Mouse (Mus musculus) limb, embryonic 14.5 days (tissue): ENCODE measurements around the gene Olfr1413. TPM values are rescaled to one million over a fixed set of nuclear protein-coding genes. Genes with fewer than 3 reads are reported as not detected.

ENCODE experiments used
- ATAC-seq: fragments of 200-750 bp; cut with Nextera tagmentation; 2 replicates; pipeline ENCODE4 v1.8.0; 2017; ENCODE audit warnings: low read depth, moderate number of reproducible peaks, moderate TSS enrichment; ENCODE audit not compliant: low FRiP score
- DNase-seq: peaks from one replicate; pipeline ENCODE4 v3.0.0-alpha.2; 2015; ENCODE audit warnings: low spot score
- H3K27ac ChIP-seq: fragments of 300-500 bp; sonication (generic); replicated peaks from 2 replicates; pipeline ENCODE4 v1.5.1; 2014; ENCODE audit warnings: low read depth, mild to moderate bottlenecking, low read length, moderate library complexity, mixed read lengths
- H3K27me3 ChIP-seq: fragments of 300-500 bp; sonication (generic); 2 replicates; pipeline ENCODE4 v1.6.1; 2014; ENCODE audit warnings: low read length, mixed read lengths; ENCODE audit not compliant: control insufficient read depth, insufficient read depth
- H3K36me3 ChIP-seq: fragments of 300-500 bp; sonication (generic); 2 replicates; pipeline ENCODE4 v1.6.1; 2014; ENCODE audit warnings: mild to moderate bottlenecking, low read length, moderate library complexity, mixed read lengths; ENCODE audit not compliant: control insufficient read depth, insufficient read depth
- H3K4me1 ChIP-seq: fragments of 300-500 bp; sonication (generic); 2 replicates; pipeline ENCODE4 v1.6.1; 2014; ENCODE audit warnings: antibody characterized with exemption, low read length, mixed read lengths; ENCODE audit not compliant: control insufficient read depth, insufficient read depth
- H3K4me2 ChIP-seq: fragments of 300-500 bp; sonication (generic); replicated peaks from 2 replicates; pipeline ENCODE4 v1.6.1; 2014; ENCODE audit warnings: low read depth, mild to moderate bottlenecking, low read length, moderate library complexity; ENCODE audit not compliant: severe bottlenecking
- H3K4me3 ChIP-seq: fragments of 300-500 bp; sonication (generic); replicated peaks from 2 replicates; pipeline ENCODE4 v1.5.1; 2014; ENCODE audit warnings: low read length
- H3K9ac ChIP-seq: fragments of 300-500 bp; sonication (generic); 2 replicates; pipeline ENCODE4 v1.6.1; 2014; ENCODE audit warnings: mild to moderate bottlenecking, low read depth, low read length, moderate library complexity; ENCODE audit not compliant: severe bottlenecking
- H3K9me3 ChIP-seq: fragments of 300-500 bp; sonication (generic); 2 replicates; pipeline ENCODE4 v1.6.1; 2016; ENCODE audit warnings: low read length; ENCODE audit not compliant: control insufficient read depth
- POLR2A ChIP-seq: fragments of 200-500 bp; IDR thresholded peaks from 2 replicates; pipeline ENCODE4 v1.8.0; 2012; ENCODE audit warnings: inconsistent platforms, mild to moderate bottlenecking, moderate library complexity, borderline replicate concordance; ENCODE audit not compliant: insufficient read depth, insufficient read length; ENCODE audit errors: extremely low read depth
- WGBS: fragments of 180-500 bp; shearing (Covaris S2); extraction: QIAGEN DNeasy Blood & Tissue Kit; methylation state at CpG from one replicate; pipeline ENCODE4 v1.1.7; 2014; 5-methylcytosine and 5-hydroxymethylcytosine counted together
- polyA plus RNA-seq, 2 experiments: library from polyadenylated mRNA; depleted of rRNA in 1 of 2; stranded (reverse) in 1 of 2; unstranded in 1 of 2; fragments of >200 nt; fragmentation: Nextera tagmentation in 1 of 2; extraction: Ambion mirVana in 1 of 2; gene quantifications; 2 replicates each; pipeline versions ENCODE4 v1.2.1 to v1.2.3; 2012 to 2014

Olfr1413 gene
- polyA plus RNA-seq, 2 experiments = not detected

GRCm38 (mm10) chr1:92613175-92613574, 42.1 kb downstream of the Olfr1413 start:
- Histone ChIP-seq H3K27me3 (no peaks in the 10 kb centered on the region), H3K27ac (no peak overlapping the region), H3K9ac (no peak overlapping the region), H3K9me3 (no peaks in the 10 kb centered on the region), H3K4me1 (no peaks in the 10 kb centered on the region), H3K36me3 (no peaks in the 10 kb centered on the region), H3K4me3 (no peak overlapping the region), H3K4me2 (no peak overlapping the region)
- DNase-seq = no peak
- TF ChIP-seq POLR2A = no peak
- no peak for ATAC-seq
- WGBS = 43% methylated on average over 4 of the region's 4 CpGs

GRCm38 (mm10) chr1:92614516-92614915, 43.4 kb downstream of the Olfr1413 start:
- Histone ChIP-seq H3K4me3 (no peak overlapping the region), H3K9me3 (no peaks in the 10 kb centered on the region), H3K9ac (no peak overlapping the region), H3K4me1 (no peaks in the 10 kb centered on the region), H3K27me3 (no peaks in the 10 kb centered on the region), H3K4me2 (no peak overlapping the region), H3K36me3 (no peaks in the 10 kb centered on the region), H3K27ac (no peak overlapping the region)
- ATAC-seq (no peak), DNase-seq (peak; percentile 28)
- 16% methylated on average over 1 of the region's 1 CpGs for WGBS
- TF ChIP-seq POLR2A = no peak

GRCm38 (mm10) chr1:92616046-92616445, 44.9 kb downstream of the Olfr1413 start:
- H3K27ac ChIP-seq = no peak overlapping the region
- H3K9me3 ChIP-seq = no peaks in the 10 kb centered on the region
- TF ChIP-seq POLR2A = no peak
- no peak overlapping the region for H3K4me3 ChIP-seq
- no peak overlapping the region for H3K4me2 ChIP-seq
- no peaks in the 10 kb centered on the region for H3K36me3 ChIP-seq
- no peaks in the 10 kb centered on the region for H3K27me3 ChIP-seq
- ATAC-seq = no peak
- no peak for DNase-seq
- no peak overlapping the region for H3K9ac ChIP-seq
- 63% methylated on average over 1 of the region's 1 CpGs for WGBS
- no peaks in the 10 kb centered on the region for H3K4me1 ChIP-seq

GRCm38 (mm10) chr1:92617488-92617887, 46.4 kb downstream of the Olfr1413 start, which contains the start of gene Olfr12:
Gene Olfr12 (plus strand): TSS chr1:92617788.
- Histone ChIP-seq H3K27me3 (no peaks in the 10 kb centered on the region), H3K4me3 (no peak within 1 kb of the TSS), H3K27ac (no peak within 1 kb of the TSS), H3K9me3 (no peaks in the 10 kb centered on the region), H3K9ac (no peak within 1 kb of the TSS), H3K4me1 (no peaks in the 10 kb centered on the region), H3K36me3 (no peaks in the 10 kb centered on the region), H3K4me2 (no peak within 1 kb of the TSS)
- 59% methylated on average over 2 of the region's 2 CpGs for WGBS
- ATAC-seq = no peak
- DNase-seq = no peak
- no peak for TF ChIP-seq POLR2A

GRCm38 (mm10) chr1:92618360-92618759, 47.2 kb downstream of the Olfr1413 start:
- Histone ChIP-seq H3K9ac (no peak overlapping the region), H3K36me3 (no peaks in the 10 kb centered on the region), H3K4me3 (no peak overlapping the region), H3K4me1 (no peaks in the 10 kb centered on the region), H3K4me2 (no peak overlapping the region), H3K27ac (no peak overlapping the region), H3K9me3 (no peaks in the 10 kb centered on the region), H3K27me3 (no peaks in the 10 kb centered on the region)
- WGBS = 68% methylated on average over 4 of the region's 4 CpGs
- no peak for TF ChIP-seq POLR2A
- DNase-seq (no peak), ATAC-seq (no peak)

Other genes with a start within 250 kb of the Olfr1413 start
- gene Ndufa10, start 97.5 kb upstream of the Olfr1413 start, polyA plus RNA-seq (2012; rRNA removed) = 99.4 and 110 TPM in 2 replicates
- 270 and 271 TPM in 2 replicates for gene Ndufa10, start 97.5 kb upstream of the Olfr1413 start, polyA plus RNA-seq (2014; fragmentation: Nextera tagmentation; extraction: Ambion mirVana)
- not detected in 2 replicates for gene Olfr1416, start 86.2 kb upstream of the Olfr1413 start, polyA plus RNA-seq (2012; rRNA removed)
- gene Olfr1416, start 86.2 kb upstream of the Olfr1413 start, polyA plus RNA-seq (2014; fragmentation: Nextera tagmentation; extraction: Ambion mirVana) = not detected in 2 replicates
- not detected in 2 replicates for gene Olfr1415, start 75.2 kb upstream of the Olfr1413 start, polyA plus RNA-seq (2012; rRNA removed)
- not detected in 2 replicates for gene Olfr1415, start 75.2 kb upstream of the Olfr1413 start, polyA plus RNA-seq (2014; fragmentation: Nextera tagmentation; extraction: Ambion mirVana)
- gene Olfr1414, start 52.7 kb upstream of the Olfr1413 start, polyA plus RNA-seq (2012; rRNA removed) = not detected in 2 replicates
- not detected in 2 replicates for gene Olfr1414, start 52.7 kb upstream of the Olfr1413 start, polyA plus RNA-seq (2014; fragmentation: Nextera tagmentation; extraction: Ambion mirVana)
- not detected in 2 replicates for gene Olfr1412, start 14.5 kb downstream of the Olfr1413 start, polyA plus RNA-seq (2012; rRNA removed)
- not detected in 2 replicates for gene Olfr1412, start 14.5 kb downstream of the Olfr1413 start, polyA plus RNA-seq (2014; fragmentation: Nextera tagmentation; extraction: Ambion mirVana)
- gene Olfr1411, start 23.1 kb downstream of the Olfr1413 start, polyA plus RNA-seq (2012; rRNA removed) = not detected in 2 replicates
- gene Olfr1411, start 23.1 kb downstream of the Olfr1413 start, polyA plus RNA-seq (2014; fragmentation: Nextera tagmentation; extraction: Ambion mirVana) = not detected in 2 replicates
- gene Olfr1410, start 34.5 kb downstream of the Olfr1413 start, polyA plus RNA-seq (2012; rRNA removed) = not detected in 2 replicates
- gene Olfr1410, start 34.5 kb downstream of the Olfr1413 start, polyA plus RNA-seq (2014; fragmentation: Nextera tagmentation; extraction: Ambion mirVana) = not detected in 2 replicates
- not detected in 2 replicates for gene Olfr12, start 46.5 kb downstream of the Olfr1413 start, polyA plus RNA-seq (2012; rRNA removed)
- not detected in 2 replicates for gene Olfr12, start 46.5 kb downstream of the Olfr1413 start, polyA plus RNA-seq (2014; fragmentation: Nextera tagmentation; extraction: Ambion mirVana)
- gene Cops9, start 70.7 kb downstream of the Olfr1413 start, polyA plus RNA-seq (2012; rRNA removed) = 204 and 208 TPM in 2 replicates
- gene Cops9, start 70.7 kb downstream of the Olfr1413 start, polyA plus RNA-seq (2014; fragmentation: Nextera tagmentation; extraction: Ambion mirVana) = 403 and 441 TPM in 2 replicates
- gene Otos, start 77.5 kb downstream of the Olfr1413 start, polyA plus RNA-seq (2012; rRNA removed) = 0.19 TPM in 1 of 2 replicates, not detected in the other
- not detected in 2 replicates for gene Otos, start 77.5 kb downstream of the Olfr1413 start, polyA plus RNA-seq (2014; fragmentation: Nextera tagmentation; extraction: Ambion mirVana)